Mouse (Mus musculus): ENCODE results near the gene Fbxo8. TPM values are rescaled to one million over a fixed set of nuclear protein-coding genes. Genes with fewer than 3 reads are reported as not detected.

Gene Fbxo8
- polyA plus RNA-seq, 1 experiment from 2014 or later = 37.8 TPM

DNA sequence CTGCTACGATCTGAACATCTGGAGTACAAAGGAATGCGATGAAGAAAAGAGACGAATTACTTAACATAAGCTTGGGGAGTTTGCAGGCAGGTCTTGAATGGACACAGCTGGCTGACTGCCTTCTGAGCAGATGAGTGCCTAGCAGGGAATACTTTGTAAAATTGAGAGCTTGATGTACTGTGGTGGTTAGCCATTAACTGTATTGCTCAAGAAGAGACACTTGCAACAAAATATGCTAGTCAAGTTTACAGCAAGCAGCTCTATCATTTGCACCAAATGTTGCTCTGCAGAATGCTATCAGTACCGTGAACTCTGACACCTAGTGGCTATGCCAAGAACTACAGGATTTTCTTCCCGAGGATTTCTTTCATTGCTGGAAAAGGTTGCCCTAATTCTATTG, 64.1 kb downstream of the Fbxo8 start:
- H3K36me3 ChIP-seq = no peaks in the 10 kb centered on the region
- no peak overlapping the region for H3K27ac ChIP-seq
- H3K4me2 ChIP-seq = no peak overlapping the region
- no peak for ATAC-seq (ENCODE audit: insufficient read depth, low FRiP score, low read depth)
- H3K4me3 ChIP-seq (replicated peaks) = no peak overlapping the region
- H3K9me3 ChIP-seq = no peaks in the 10 kb centered on the region
- no peak overlapping the region for H3K9ac ChIP-seq
- WGBS = 10% methylated on average over 5 of the region's 5 CpGs
- H3K27me3 ChIP-seq (replicated peaks) = 0 out of 2 replicates have a peak, but pooled peaks cover 4% of the 10 kb centered on the region
- H3K4me1 ChIP-seq = no peaks in the 10 kb centered on the region

DNA sequence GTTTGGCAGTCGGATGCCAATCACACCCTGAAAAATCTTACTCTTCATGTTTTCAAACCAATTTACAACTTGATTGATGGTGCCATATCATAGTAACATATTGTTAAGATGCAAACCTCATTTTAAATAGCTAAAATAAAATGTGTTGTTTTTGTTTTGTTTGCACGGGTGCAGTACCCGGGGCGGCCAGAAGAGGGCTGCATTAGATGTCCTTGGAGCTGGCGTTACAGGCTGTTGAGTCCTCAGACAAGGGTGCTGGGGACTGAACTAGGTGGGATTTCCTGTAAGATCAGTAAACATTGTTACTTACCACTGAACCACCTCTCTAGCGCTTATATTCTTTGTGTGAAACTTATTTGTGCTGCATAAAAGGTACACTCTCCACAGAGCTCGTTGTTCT, 65.4 kb downstream of the Fbxo8 start:
- WGBS = 41% methylated on average over 7 of the region's 7 CpGs
- no peak for ATAC-seq (ENCODE audit: insufficient read depth, low FRiP score, low read depth)
- H3K27ac ChIP-seq = no peak overlapping the region

DNA sequence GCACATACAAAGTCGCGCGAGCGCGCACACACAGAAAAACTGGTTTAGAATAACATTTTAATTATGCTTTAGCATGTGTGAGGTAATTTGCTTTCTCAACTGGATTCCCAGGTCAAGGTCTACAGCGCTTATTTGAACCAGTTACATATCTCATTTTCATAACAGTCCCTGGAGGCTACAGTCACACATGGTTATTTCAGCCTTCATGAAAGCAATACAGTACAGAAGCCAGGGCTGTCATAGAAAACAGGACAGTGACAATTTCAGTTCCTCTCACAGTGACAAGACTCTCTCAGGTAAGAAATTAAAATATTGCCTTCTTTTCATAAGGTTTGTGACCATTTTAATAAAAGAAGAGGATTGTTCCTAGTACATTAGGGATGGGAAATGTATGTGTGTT, 66.4 kb downstream of the Fbxo8 start:
- Histone ChIP-seq H3K4me3 (replicated peaks) (no peak overlapping the region), H3K27me3 (replicated peaks) (0 out of 2 replicates have a peak, but pooled peaks cover 6% of the 10 kb centered on the region), H3K27ac (no peak overlapping the region), H3K36me3 (no peaks in the 10 kb centered on the region), H3K9me3 (no peaks in the 10 kb centered on the region), H3K4me1 (no peaks in the 10 kb centered on the region), H3K9ac (no peak overlapping the region), H3K4me2 (no peak overlapping the region)
- 92% methylated on average over 6 of the region's 6 CpGs for WGBS
- no peak for ATAC-seq (ENCODE audit: insufficient read depth, low FRiP score, low read depth)

More for the DNA sequence above, 65.4 kb downstream of the Fbxo8 start:
- Histone ChIP-seq H3K9ac (no peak overlapping the region), H3K4me2 (no peak overlapping the region), H3K36me3 (no peaks in the 10 kb centered on the region), H3K4me1 (no peaks in the 10 kb centered on the region), H3K4me3 (replicated peaks) (no peak overlapping the region), H3K9me3 (no peaks in the 10 kb centered on the region), H3K27me3 (replicated peaks) (0 out of 2 replicates have a peak, but pooled peaks cover 6% of the 10 kb centered on the region)

DNA sequence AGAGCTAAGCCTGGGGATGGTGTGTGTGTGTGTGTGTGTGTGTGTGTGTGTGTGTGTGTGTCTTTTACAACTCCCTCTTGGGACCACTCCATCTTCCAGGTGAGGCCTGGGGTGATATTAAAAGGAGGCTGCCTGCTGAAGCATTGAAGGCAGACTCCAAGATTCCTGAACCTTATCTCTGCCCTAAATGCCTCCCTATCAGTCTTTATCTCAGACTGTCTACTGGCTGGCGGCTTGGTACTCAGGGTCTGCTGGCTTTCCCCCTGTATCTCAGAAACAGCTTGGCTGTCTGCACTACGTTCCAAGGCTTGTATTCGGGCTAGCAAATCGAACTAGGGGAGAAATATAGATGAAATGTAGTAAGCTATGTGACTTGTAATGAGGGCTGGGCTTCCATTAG, 68.2 kb downstream of the Fbxo8 start:
- peaks cover 12% of the 10 kb centered on the region for H3K4me1 ChIP-seq
- WGBS = 25% methylated on average over 4 of the region's 4 CpGs
- H3K4me3 ChIP-seq (replicated peaks) = no peak overlapping the region
- H3K4me2 ChIP-seq = no peak overlapping the region
- ATAC-seq (ENCODE audit: insufficient read depth, low FRiP score, low read depth) = no peak
- no peaks in the 10 kb centered on the region for H3K9me3 ChIP-seq
- H3K27ac ChIP-seq = no peak overlapping the region
- H3K27me3 ChIP-seq (replicated peaks) = 0 out of 2 replicates have a peak, but pooled peaks cover 6% of the 10 kb centered on the region
- H3K9ac ChIP-seq = no peak overlapping the region
- no peaks in the 10 kb centered on the region for H3K36me3 ChIP-seq

DNA sequence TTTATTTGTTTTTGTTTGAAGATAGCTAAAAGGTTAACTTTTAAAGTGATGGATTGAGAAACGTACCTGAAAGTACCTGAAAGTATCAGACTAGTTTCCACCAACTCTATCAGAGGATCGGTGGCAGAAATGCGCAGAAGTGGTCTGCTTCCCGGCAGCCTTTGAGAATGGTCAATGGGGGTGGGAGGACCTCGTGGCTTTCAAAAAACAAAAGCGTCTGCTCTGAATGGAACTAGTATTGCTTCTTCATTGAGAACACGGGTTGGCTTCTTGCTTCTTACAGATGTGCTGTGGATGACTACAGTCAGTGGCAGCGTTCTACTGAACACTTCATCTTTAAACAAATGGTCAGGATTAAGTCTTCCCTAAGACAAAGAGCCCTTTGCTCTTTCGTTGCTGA, 68.7 kb downstream of the Fbxo8 start:
- Histone ChIP-seq H3K4me2 (no peak overlapping the region), H3K4me3 (replicated peaks) (no peak overlapping the region), H3K4me1 (peaks cover 12% of the 10 kb centered on the region), H3K9ac (no peak overlapping the region), H3K9me3 (no peaks in the 10 kb centered on the region), H3K27ac (no peak overlapping the region), H3K36me3 (no peaks in the 10 kb centered on the region), H3K27me3 (replicated peaks) (0 out of 2 replicates have a peak, but pooled peaks cover 10% of the 10 kb centered on the region)
- 28% methylated on average over 9 of the region's 9 CpGs for WGBS
- no peak for ATAC-seq (ENCODE audit: insufficient read depth, low FRiP score, low read depth)

DNA sequence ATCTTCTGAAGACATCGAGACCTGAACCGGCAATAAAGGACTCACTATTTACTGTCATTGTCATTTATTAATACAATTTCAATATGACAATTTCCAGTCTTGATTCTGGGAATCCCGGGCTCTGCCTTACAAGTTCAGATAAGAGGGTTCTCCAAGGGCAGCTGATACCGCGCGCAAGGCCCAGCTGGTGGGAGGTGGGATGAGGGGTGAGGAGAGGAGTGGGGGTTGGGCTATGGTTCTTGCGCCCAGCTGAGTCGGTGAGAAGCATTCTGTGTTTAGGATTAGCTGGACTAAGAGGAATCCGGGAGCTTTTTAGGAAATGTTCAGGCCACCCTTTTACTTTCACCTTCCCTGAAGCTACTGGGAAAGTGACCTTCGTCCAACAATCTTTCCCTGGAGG, 69.8 kb downstream of the Fbxo8 start:
- ATAC-seq (ENCODE audit: insufficient read depth, low FRiP score, low read depth) = no peak
- Histone ChIP-seq H3K27ac (no peak overlapping the region), H3K9ac (no peak overlapping the region), H3K4me3 (replicated peaks) (no peak overlapping the region), H3K36me3 (no peaks in the 10 kb centered on the region), H3K4me2 (0 out of 2 replicates have a peak overlapping the region, but pooled peaks have one; percentile 8), H3K27me3 (replicated peaks) (0 out of 2 replicates have a peak, but pooled peaks cover 10% of the 10 kb centered on the region), H3K9me3 (no peaks in the 10 kb centered on the region), H3K4me1 (peaks cover 12% of the 10 kb centered on the region)
- 31% methylated on average over 10 of the region's 10 CpGs for WGBS

DNA sequence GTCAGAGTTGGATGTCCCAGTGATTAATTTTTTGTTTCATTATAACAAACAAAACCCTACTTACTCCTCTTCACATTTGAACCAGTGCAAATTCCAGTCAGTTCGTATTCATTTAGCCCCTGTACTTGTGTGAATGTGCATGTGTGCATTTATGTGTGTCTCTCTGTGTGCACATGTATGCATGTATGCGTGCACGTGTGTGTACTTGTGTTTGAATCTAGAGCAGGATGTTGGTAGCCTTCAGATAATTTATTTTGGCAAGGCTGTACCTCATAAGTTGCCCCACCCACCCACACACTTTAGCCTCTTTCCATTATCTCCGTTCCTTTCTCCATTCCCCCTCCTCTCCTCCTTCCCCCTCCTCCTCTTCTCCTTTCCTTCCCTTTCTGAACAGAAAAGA, 70.2 kb downstream of the Fbxo8 start:
- no peaks in the 10 kb centered on the region for H3K9me3 ChIP-seq
- H3K4me1 ChIP-seq = peaks cover 12% of the 10 kb centered on the region
- no peak overlapping the region for H3K9ac ChIP-seq
- H3K4me2 ChIP-seq = 0 out of 2 replicates have a peak overlapping the region, but pooled peaks have one; percentile 8
- no peak for ATAC-seq (ENCODE audit: insufficient read depth, low FRiP score, low read depth)
- WGBS = 40% methylated on average over 4 of the region's 4 CpGs
- no peaks in the 10 kb centered on the region for H3K36me3 ChIP-seq
- H3K4me3 ChIP-seq (replicated peaks) = no peak overlapping the region
- no peak overlapping the region for H3K27ac ChIP-seq
- 0 out of 2 replicates have a peak, but pooled peaks cover 10% of the 10 kb centered on the region for H3K27me3 ChIP-seq (replicated peaks)

DNA sequence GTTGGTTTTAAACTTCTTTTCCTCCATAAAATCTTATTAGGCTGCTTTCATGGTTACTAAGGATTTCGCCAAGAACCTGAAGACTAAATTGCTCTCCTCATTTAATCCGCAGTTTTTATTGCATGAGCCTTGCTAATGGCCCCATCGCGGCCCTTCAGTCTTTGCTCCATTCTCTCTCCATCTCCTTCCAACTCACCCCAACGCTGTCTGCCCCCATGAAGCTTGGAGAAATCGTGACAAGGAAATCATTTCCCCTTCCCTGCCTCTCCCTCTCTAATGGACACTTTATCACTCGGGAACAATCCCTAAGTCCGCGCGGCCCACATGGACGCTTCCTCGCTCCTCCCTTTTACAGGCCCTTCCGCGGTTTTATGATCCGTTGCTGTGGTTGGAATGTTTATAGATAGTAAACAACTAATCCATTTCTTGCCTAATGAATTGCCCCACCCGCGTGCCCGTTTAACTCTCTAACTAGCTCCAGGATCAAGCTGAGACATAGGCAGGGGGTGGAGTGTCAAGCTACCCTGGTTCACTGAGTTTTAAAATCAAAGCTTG, 71.7 kb downstream of the Fbxo8 start:
- H3K4me2 ChIP-seq = peak overlapping the region; percentile 43
- H3K27me3 ChIP-seq (replicated peaks) = 0 out of 2 replicates have a peak, but pooled peaks cover 10% of the 10 kb centered on the region
- 16% methylated on average over 18 of the region's 18 CpGs for WGBS
- H3K27ac ChIP-seq = no peak overlapping the region
- no peak overlapping the region for H3K4me3 ChIP-seq (replicated peaks)
- H3K4me1 ChIP-seq = peaks cover 12% of the 10 kb centered on the region
- H3K9me3 ChIP-seq = no peaks in the 10 kb centered on the region
- H3K36me3 ChIP-seq = no peaks in the 10 kb centered on the region
- no peak for ATAC-seq (ENCODE audit: insufficient read depth, low FRiP score, low read depth)
- H3K9ac ChIP-seq = no peak overlapping the region

DNA sequence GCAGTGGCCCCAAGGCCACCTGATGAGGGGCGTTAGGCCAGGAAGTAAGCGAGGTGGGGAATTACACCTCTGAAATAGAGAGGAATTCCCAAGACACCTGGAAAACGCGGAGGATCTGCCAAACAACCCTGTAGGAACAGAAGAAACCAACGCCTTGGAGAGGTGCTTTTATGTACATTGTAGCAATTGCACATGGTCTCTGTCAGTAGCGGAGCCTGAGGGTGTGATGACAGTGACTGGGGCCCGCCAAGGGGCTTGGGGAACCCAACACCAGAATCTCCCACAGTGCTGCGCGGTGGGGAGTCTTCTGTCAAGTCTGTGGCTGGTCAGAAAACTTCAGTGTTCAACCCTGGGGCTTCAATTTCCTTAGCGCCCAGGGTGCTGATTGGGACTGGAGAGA, 72.5 kb downstream of the Fbxo8 start:
- Histone ChIP-seq H3K4me2 (no peak overlapping the region), H3K27ac (no peak overlapping the region), H3K4me3 (replicated peaks) (no peak overlapping the region), H3K4me1 (peaks cover 12% of the 10 kb centered on the region), H3K9me3 (no peaks in the 10 kb centered on the region), H3K36me3 (no peaks in the 10 kb centered on the region), H3K27me3 (replicated peaks) (0 out of 2 replicates have a peak, but pooled peaks cover 10% of the 10 kb centered on the region), H3K9ac (no peak overlapping the region)
- no peak; the same call in 1 of the 2 replicates for ATAC-seq (ENCODE audit: insufficient read depth, low FRiP score, low read depth)
- 20% methylated on average over 10 of the region's 10 CpGs for WGBS

DNA sequence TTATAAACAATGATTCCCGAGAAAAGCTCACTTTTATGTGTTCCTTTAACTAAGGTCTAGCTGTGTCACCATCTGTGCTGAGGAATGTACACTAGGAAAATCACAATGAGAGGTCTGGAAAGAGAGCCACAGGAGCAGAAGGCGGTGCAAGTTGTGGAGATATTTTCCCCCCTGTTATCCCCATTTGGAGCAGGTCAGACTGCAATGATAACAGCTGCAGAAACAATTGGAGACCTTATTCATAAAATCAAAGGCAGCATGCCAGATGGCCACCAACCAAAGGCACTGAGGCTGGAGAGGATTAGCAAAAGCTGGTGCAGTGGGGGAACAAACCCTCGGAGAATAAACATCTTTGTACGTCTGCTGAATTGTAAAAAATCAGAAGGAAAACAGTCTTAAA, 78.3 kb downstream of the Fbxo8 start:
- H3K4me3 ChIP-seq (replicated peaks) = no peak overlapping the region
- no peak overlapping the region for H3K9ac ChIP-seq
- no peak for ATAC-seq (ENCODE audit: insufficient read depth, low FRiP score, low read depth)
- no peaks in the 10 kb centered on the region for H3K36me3 ChIP-seq
- no peak overlapping the region for H3K27ac ChIP-seq
- H3K27me3 ChIP-seq (replicated peaks) = 0 out of 2 replicates have a peak, but pooled peaks cover 4% of the 10 kb centered on the region
- no peak overlapping the region for H3K4me2 ChIP-seq
- H3K9me3 ChIP-seq = no peaks in the 10 kb centered on the region
- H3K4me1 ChIP-seq = 0 out of 2 replicates have a peak, but pooled peaks cover 3% of the 10 kb centered on the region
- WGBS = 29% methylated on average over 4 of the region's 4 CpGs

DNA sequence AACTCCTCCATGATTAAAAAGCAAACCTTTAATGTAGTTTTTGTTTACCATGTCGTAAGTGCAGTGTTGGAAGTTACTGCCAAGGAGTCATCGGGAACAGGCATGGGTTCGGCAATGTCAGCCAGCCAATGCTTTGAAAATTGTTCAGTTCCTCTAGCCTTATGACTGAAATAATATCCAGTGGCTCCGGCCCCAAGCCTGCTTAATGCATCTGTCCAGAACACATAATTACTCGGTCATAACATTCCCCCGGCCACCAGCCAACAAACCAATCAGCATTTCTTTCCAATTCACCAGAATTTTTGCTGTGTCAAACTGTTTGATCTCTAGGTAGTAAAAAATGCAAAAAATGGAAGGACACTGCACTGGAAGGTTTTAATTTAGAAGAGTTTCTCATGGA, 88.4 kb downstream of the Fbxo8 start:
- H3K36me3 ChIP-seq = no peaks in the 10 kb centered on the region
- H3K27ac ChIP-seq = no peak overlapping the region
- H3K9ac ChIP-seq = no peak overlapping the region
- no peaks in the 10 kb centered on the region for H3K4me1 ChIP-seq
- no peaks in the 10 kb centered on the region for H3K27me3 ChIP-seq (replicated peaks)
- H3K4me3 ChIP-seq (replicated peaks) = no peak overlapping the region
- peak overlapping the region; percentile 19; the same call in 1 of the 2 replicates for H3K4me2 ChIP-seq
- 41% methylated on average over 6 of the region's 6 CpGs for WGBS
- ATAC-seq (ENCODE audit: insufficient read depth, low FRiP score, low read depth) = peak; percentile 56; the same call in 1 of the 2 replicates
- no peaks in the 10 kb centered on the region for H3K9me3 ChIP-seq

Measured in stomach, embryonic 15.5 days (tissue).